Comparison of ENCODE assay signal across 12 mouse cellular contexts in the genomic region with DNA sequence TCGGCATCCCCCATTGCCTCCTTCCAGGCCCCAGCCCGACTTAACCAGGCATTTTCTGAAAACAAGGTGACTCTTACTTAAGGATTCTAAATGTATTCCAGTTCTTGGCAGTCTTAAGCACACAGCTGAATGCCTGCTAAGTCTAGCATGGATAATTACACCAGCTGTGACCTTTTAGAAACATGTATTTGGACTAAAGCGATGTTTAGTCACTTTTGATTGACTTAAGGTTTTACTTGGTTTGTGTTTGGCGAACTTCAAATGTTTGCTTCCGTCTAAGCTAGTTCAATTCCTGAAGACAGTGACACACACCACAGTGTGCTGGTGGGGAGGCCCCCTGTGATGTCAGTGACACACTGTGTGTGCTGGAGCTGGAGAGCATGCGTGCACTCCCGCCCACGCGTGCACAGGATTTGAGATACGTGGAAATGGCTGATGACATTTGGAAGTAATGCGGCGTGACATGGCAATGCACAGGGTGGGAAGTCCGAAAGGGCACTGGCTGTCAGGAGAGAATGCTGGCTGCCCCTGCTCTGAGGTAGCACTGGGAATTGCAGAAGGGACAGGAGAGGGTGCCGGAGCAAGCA.
DNase-seq lines count a peak whose midpoint lies in the region; ATAC-seq and TF ChIP-seq lines count a peak whose summit lies in the region.
"Had no signal": no experiment of that assay in that cellular context is flagged by ENCODE, and none has a peak within 500 bp of the region (broad histone marks: within the 10 kb centered on the region; RNA-seq: fewer than 3 reads in every experiment).

No protein-coding gene starts in this region.

- no peaks in the 10 kb centered on the region for H3K36me3 ChIP-seq in heart, embryonic 10.5 days
- H3K36me3 ChIP-seq in kidney, postnatal 0 days (ENCODE audit: insufficient read depth, low read length), result no peaks in the 10 kb centered on the region
- no peaks in the 10 kb centered on the region for H3K36me3 ChIP-seq in embryonic facial prominence, embryonic 13.5 days
- H3K36me3 ChIP-seq: hindbrain, embryonic 15.5 days had no signal

- no peak overlapping the region for H3K9ac ChIP-seq in kidney, postnatal 0 days (ENCODE audit: low read depth, low read length)
- no peak overlapping the region for H3K9ac ChIP-seq in embryonic facial prominence, embryonic 13.5 days
- H3K9ac ChIP-seq: hindbrain, embryonic 15.5 days had no signal

- peaks cover 6% of the 10 kb centered on the region; the same call in 1 of the 2 replicates for H3K27me3 ChIP-seq in heart, embryonic 10.5 days (ENCODE audit: insufficient read depth, poor library complexity, severe bottlenecking)
- H3K27me3 ChIP-seq in kidney, postnatal 0 days (ENCODE audit: insufficient read depth, low read length), result 0 out of 2 replicates have a peak, but pooled peaks cover 4% of the 10 kb centered on the region
- H3K27me3 ChIP-seq in embryonic facial prominence, embryonic 13.5 days, result peaks cover 7% of the 10 kb centered on the region; the same call in 1 of the 2 replicates
- H3K27me3 ChIP-seq: CH12.LX; hindbrain, embryonic 15.5 days had no signal

- no peaks in the 10 kb centered on the region for H3K9me3 ChIP-seq in heart, embryonic 10.5 days
- H3K9me3 ChIP-seq in kidney, postnatal 0 days (replicated peaks; ENCODE audit: low read length), result no peaks in the 10 kb centered on the region
- no peaks in the 10 kb centered on the region for H3K9me3 ChIP-seq in embryonic facial prominence, embryonic 13.5 days
- H3K9me3 ChIP-seq: hindbrain, embryonic 15.5 days had no signal

- peaks cover 14% of the 10 kb centered on the region for H3K4me1 ChIP-seq in heart, embryonic 10.5 days
- no peaks in the 10 kb centered on the region for H3K4me1 ChIP-seq in kidney, postnatal 0 days (replicated peaks; ENCODE audit: insufficient read depth, low read length)
- H3K4me1 ChIP-seq in embryonic facial prominence, embryonic 13.5 days, result peaks cover 38% of the 10 kb centered on the region

- DNase-seq in heart, embryonic 10.5 days (ENCODE audit: low spot score), result no peak
- DNase-seq in heart, adult 18-20 months, result no peak
- DNase-seq in kidney, postnatal 0 days (ENCODE audit: low spot score), result peak; percentile 32
- DNase-seq in kidney, adult 18-20 months, result no peak
- peak; percentile 73 for DNase-seq in Muller cell, postnatal 12 days (ENCODE audit: inconsistent ontology term)
- no peak for DNase-seq in urinary bladder, postnatal 36 days (ENCODE audit: low spot score in 2 of 2)
- DNase-seq in embryo, embryonic 10 days (ENCODE audit: low spot score), result no peak
- DNase-seq: lung, postnatal 14 days; right cerebral cortex, postnatal 4 days had no signal

- no peak overlapping the region for H3K4me3 ChIP-seq in heart, embryonic 10.5 days
- no peak overlapping the region for H3K4me3 ChIP-seq in kidney, postnatal 0 days (replicated peaks; ENCODE audit: low read depth, low read length)
- no peak overlapping the region for H3K4me3 ChIP-seq in embryonic facial prominence, embryonic 13.5 days
- H3K4me3 ChIP-seq: hindbrain, embryonic 15.5 days had no signal

- TF ChIP-seq CTCF in kidney, postnatal 0 days (IDR thresholded peaks at IDR 0.05; ENCODE audit: low read depth), result no peak

- peak overlapping the region; percentile 62 for H3K27ac ChIP-seq in heart, embryonic 10.5 days
- H3K27ac ChIP-seq in kidney, postnatal 0 days, result no peak overlapping the region
- H3K27ac ChIP-seq in embryonic facial prominence, embryonic 13.5 days, result no peak overlapping the region
- H3K27ac ChIP-seq: hindbrain, embryonic 15.5 days had no signal

- 63% methylated on average over 14 of the region's 14 CpGs for WGBS in heart, embryonic 10.5 days
- 49% methylated on average over 14 of the region's 14 CpGs for WGBS in kidney, postnatal 0 days
- 49% methylated on average over 14 of the region's 14 CpGs for WGBS in embryonic facial prominence, embryonic 13.5 days

- H3K4me2 ChIP-seq in kidney, postnatal 0 days (ENCODE audit: low read length), result no peak overlapping the region
- H3K4me2 ChIP-seq in embryonic facial prominence, embryonic 13.5 days, result peak overlapping the region; percentile 31
- H3K4me2 ChIP-seq: hindbrain, embryonic 15.5 days had no signal

- no peak for ATAC-seq in kidney, postnatal 0 days (replicated peaks; ENCODE audit: low FRiP score, low read depth)
- ATAC-seq in embryonic facial prominence, embryonic 13.5 days (ENCODE audit: insufficient number of reproducible peaks, insufficient read depth, low FRiP score, low TSS enrichment, low read depth), result no peak

Comparison
In these comparisons a context has a peak if more than half of its experiments do, and no peak if none do; other contexts are left out.
1. DNase-seq: peak in kidney, postnatal 0 days (single experiment) and Muller cell, postnatal 12 days (single experiment); none in heart, embryonic 10.5 days (single experiment), heart, adult 18-20 months (0 of 2), kidney, adult 18-20 months (single experiment), urinary bladder, postnatal 36 days (0 of 2) and embryo, embryonic 10 days (single experiment).